Mouse (Mus musculus) erythroblast, adult 5-6 weeks (primary cell): ENCODE measurements around the gene Serpina3c. TPM values are rescaled to one million over a fixed set of nuclear protein-coding genes. Genes with fewer than 3 reads are reported as not detected.

Source experiments
- ATAC-seq: replicated peaks from 2 replicates; pipeline ENCODE4 v1.8.0; 2016; ENCODE audit warnings: moderate number of reproducible peaks, mild to moderate bottlenecking, moderate TSS enrichment, inconsistent platforms; ENCODE audit not compliant: poor library complexity, low FRiP score, severe bottlenecking
- total RNA-seq, 2 experiments: library from RNA; stranded (forward) in 1 of 2; stranded (reverse) in 1 of 2; fragments of 150-400 nt in 1 of 2; fragments of 200-764, 138-1000 nt in 1 of 2; gene quantifications; 2 replicates each; pipeline versions ENCODE4 v1.2.3 to v1.2.4; 2015 to 2017; ENCODE audit warnings: low replicate concordance in 2 of 2

Gene Serpina3c
- total RNA-seq (2015; ENCODE audit: low replicate concordance), result not detected in 2 replicates
- total RNA-seq (2017; ENCODE audit: low replicate concordance), result not detected in 2 replicates

DNA sequence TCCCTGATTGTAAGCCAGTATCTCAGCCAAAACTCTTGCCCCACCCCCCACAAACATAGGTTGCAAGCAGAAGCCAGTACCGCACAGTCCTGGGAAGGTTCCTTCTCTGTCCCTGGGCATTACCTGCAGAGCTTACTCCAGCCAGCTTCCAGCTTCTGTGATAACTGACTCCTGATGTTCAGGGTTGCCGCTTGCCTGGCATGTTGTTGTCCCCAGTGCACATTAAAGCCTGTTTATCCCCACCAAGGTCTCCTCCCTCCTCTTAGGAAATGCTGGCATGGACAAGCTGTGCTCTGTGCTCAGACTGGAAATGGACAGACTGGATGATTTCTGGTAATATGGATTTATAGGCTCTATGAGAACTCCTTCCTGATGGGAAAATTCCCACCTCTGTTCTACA, at the start of gene Serpina3c:
Gene Serpina3c, minus strand, starts transcription at position 215 of the 400 bp plus-strand sequence.
- ATAC-seq, result no peak

DNA sequence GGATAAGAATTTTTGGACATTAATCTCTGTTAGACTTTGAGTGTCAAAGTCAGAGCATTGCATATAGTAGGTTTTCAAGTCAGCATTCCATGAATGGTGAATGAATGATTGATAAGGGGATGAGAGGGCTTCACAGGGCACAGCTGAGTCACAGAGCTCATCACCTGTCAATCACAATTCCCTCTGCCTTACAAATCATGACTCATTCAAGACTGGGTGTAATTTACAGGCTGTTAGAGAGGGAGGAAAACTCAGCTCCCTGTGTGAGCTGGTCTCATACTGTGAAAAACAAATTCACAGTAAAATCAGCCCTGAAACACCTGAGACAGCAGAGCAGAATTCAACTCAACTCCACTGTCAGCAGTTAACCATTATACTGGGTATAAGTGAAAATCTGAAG, 37.2 kb upstream of the Serpina3c start:
- no peak for ATAC-seq

DNA sequence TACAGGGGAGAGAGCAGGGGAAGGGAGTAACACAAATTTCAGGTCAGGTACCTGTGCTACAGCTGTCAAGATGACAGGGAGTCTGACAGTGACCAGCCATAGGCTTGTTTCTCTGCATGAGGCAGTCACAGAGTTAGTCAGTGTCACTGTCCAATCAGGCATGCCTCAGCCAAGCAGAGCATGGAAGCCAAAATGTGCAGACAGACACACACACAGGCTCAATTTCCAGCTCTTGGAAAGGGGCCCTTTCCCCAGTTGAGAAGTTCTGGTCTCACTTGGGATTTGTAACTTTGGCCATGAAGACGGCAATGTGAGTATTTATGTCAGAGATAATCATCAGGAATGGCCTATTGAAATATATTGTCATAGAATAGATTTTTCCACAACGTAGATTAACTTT, 35.6 kb upstream of the Serpina3c start:
- no peak for ATAC-seq

DNA sequence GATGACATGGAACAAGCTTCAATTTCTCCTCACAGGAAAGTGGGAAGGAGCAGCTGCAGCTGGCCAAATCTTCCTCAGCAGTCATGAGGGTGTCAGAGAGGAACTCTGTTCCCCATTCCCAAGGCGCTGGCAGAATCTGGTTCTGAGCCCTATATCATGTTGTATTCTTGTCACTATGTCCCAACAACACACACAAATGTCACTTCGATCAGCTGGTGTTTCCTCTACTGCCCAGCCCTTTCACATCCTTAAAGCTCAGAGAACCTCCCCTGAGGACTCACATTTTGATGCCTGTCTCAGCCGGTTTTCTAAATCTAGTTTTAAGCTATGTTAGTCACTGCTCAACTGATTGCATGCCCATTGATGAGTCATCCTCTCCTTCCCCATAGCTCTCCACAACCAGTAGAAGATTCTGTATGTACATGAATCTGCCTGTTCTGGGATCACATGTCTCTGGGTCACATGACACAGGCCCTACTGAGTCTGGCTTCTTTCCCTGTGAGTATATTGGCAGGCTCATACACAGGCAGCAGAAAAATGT, 32.4 kb upstream of the Serpina3c start:
- no peak for ATAC-seq

DNA sequence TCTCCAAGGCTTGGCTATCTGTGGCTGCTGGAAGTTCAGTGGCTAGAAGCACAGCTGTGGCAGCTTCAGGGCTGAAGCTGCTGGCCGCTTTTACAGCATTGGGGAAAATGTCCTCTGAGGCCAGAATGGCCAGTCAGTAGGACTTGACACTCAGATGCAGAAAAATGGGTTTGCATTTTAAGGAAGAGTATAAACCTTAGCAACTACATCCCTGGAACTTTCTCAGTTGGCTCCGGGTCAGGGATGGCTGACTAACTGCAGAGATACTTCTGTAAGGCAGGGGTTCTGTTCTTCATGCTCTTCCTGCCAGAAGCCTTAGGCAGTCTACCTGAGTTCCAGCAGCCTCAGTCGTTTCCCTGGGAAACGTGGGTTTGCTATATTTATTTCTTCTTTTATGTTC, 31.4 kb upstream of the Serpina3c start:
- ATAC-seq, result no peak

DNA sequence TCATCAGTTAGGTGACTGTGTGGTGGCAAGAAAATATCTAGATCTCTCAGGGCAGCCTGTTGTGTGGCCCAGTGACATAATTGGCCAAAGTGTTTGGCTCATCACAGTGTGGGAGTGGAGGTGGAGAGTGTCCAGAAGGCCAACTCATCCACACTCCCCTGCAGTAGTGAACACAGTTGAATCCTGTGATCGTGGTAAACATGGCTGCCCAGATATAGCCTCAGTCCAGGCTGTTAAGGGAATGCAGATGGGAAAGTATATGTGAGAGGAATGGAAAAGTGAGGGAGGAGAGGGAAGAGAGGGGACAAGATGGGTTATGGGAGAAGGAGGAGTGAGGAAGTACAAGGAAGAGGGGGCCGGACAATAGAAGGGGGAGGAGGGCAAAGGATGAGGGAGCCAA, 25.3 kb upstream of the Serpina3c start:
- no peak for ATAC-seq

DNA sequence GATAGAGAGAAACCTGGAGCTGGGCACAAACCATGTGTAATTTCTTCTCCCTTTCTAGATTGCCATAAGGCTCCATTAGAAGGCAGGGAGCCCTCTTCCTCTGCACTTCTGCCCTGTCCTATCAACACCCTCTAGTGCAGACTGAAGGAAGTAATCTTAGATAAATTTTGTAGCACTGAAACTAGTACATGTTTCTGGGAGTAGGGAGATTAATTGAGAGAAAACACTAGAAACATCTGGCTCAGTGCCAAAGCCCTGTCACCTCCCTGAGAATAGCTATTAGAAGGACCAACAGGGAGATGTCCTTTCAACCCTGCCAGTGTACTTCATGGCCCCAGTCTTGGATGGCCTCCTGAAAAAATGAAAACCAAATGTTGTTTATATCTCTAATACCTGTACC, 24.9 kb upstream of the Serpina3c start:
- no peak for ATAC-seq

DNA sequence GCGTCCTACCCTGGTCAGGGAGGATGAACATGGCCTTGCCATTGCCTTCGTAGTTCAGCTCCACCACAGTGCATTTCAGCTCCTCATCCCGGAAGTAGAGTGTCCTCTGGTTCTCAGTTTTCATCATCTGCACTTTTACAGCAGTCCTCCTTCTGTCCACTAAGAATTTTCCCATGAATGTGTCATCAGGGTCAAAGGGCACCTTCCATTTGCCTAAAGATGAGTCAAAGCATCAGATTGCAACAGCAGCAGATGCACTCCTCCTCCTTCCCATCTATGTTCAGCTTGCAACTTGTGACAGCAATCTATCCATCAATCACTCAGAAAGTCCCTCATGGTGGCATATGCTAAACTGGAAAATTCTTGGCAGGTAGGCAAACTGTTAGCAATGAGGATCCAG, 22.0 kb upstream of the Serpina3c start:
- ATAC-seq, result no peak

DNA sequence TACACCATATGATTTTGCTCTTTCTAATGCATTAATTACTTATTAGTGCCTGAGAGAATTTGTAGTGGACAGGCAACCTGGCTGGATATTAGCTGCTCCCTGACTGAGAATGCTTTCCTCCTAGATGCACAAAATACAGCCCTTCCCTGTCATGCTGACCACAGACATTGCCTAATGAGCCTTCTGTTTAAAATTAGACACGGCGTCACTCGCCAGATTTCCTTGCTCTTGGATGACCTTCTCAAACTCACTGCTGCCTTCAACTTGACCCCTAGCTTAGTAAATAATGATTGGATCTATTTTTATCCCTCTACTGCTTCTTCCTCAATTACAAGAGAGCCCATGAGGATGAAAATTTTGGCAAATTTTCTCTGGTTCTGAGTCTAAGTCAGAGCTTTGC, 21.1 kb upstream of the Serpina3c start:
- no peak for ATAC-seq

DNA sequence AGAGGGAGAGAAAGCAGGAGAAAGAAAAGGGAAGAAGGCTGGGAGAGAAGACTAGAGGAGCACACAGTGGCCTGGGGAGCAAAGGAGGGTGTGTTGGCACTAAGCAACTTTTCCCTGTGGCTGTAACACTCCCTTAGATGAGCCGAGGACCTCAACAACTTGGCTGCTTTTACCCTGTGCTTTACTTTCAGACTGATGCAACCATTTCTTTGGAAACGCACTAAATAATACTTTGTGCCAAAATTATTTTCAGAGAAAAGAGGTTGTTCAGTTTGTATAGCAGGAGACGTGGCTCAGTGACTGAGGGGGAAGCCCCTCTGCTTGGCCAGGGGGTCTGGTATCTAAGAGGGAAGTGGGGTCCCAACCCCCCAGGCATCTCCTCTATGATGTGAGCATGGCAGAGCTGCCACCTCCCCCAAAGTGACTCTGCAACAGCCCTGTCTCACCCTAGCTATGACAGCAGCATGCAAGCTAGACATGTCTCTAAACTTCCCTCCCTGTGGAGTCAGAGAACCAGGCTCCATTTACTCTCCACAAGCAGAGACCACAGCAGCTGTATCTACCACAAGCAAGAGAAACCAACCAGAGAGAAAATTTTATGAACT, 527 bp downstream of the Serpina3c start:
- ATAC-seq, result no peak

DNA sequence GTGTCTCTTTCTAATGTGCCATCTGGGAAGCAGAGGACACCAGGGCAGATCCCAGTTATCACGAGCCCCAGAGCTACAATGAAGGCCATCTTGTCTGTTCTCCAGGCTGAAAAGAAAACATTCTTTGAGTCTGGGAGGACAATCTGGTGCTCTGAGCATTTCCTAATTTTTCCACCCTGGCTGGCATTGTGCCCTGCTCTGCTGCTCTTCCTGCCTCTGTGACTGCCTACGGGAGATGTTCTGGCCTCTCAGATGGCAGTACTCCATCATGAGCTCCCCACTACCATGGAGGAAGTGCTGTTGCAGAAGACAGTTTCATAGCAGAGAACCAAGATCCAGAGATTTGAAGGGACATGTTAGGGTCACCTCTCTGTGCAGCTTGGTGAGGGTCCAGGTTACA, 1.7 kb downstream of the Serpina3c start:
- ATAC-seq, result no peak

DNA sequence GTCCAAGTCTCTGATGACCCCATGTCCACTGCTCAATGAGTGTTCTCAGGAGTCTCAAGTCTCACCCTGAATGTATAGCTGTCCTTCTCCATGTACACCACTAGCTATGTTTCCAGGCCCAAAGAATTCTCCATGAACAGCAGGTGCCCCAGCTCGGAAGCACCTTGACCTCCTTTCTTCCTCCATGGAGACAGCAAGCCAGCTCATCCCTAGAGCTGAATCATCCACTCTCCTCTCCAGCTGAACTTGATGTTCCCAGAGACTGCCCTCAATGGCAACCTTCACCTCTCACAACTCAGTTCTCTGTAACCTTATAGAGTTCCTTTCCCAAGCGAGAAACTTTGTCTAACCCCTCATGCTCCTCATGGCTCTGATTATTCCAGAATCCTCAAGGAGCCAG, 8.1 kb downstream of the Serpina3c start:
- ATAC-seq, result no peak

DNA sequence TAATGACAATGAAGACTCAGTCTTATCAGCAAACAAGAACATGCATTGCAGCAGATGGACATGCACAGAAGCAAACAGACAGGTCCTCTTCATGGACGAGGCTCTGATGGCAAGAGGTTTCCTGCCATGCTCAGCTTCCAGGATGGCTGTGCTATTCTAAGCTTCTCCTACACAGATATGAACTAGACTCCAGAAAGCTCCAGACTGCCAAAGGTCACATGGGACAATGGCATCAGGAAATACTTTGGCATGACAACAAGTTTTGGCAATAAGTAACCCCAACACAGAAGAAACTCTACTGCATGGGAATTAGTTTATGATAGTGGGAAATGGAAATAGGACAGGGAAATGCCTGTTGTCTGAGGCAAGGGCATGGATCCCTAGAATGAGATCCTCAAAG, 10.4 kb downstream of the Serpina3c start:
- ATAC-seq, result no peak

DNA sequence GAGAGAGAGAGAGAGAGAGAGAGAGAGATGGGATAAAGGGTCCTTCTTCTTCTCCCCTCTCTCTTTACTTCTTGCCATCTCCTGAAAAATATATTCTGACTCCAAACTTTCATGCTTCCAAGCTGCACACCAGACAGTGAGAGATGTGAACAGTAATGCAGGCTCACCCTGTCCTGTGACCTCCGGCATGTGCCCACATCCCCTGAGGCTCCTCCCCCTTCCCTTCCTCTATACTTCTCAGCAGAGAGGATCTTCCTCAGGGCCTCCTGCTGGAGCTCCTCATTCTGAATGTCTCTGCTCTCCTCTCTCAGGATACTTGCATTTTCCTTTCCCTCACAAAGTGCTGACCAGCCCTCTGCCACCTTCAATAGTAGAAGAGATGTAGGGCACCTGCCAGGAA, 11.2 kb downstream of the Serpina3c start:
- no peak for ATAC-seq

DNA sequence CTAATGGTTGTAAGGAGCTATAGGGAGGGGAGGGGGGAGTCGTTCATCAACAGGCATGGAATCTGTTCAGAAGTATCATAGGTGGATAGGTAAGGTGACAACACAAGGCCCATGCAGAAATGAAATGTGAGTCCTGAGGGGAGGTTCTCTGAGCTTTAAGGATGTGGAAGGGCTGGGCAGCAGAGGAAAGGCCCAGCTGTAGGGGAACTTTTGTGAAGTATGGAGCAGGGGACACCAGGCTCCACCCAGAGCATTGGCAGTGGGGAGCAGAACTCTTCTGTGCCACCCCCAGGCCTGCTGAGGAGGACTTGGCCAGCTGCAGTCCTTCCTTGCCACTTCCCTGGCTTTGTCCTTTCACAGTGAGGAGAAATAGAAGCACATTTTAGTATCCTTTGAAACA, 12.2 kb downstream of the Serpina3c start:
- ATAC-seq, result no peak

DNA sequence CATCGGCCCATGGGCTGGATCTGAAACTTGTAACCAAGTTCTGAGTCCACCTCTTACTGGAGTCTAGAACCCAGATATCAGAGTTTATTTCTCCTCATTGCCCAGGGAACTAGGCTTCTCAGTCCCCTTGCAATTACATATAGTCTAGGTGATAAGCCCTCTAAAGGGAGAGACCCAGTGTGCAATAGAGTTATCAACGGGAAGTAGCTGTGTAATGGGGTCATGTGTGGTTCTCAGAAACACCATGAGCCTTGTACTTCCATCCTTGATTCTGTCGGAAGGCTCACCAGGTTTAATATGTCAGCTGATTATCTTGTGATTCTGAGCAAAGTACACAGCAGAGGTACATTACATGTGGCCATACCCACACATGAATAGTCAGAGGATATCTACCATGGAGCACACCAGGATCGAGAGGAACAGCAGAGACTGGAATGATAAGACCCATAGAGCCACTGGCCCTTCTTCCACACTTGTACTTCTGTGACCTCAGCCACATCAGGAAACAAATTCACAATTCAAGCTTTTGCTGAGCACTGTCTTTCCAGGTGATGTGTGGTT, 13.0 kb downstream of the Serpina3c start:
- no peak for ATAC-seq

DNA sequence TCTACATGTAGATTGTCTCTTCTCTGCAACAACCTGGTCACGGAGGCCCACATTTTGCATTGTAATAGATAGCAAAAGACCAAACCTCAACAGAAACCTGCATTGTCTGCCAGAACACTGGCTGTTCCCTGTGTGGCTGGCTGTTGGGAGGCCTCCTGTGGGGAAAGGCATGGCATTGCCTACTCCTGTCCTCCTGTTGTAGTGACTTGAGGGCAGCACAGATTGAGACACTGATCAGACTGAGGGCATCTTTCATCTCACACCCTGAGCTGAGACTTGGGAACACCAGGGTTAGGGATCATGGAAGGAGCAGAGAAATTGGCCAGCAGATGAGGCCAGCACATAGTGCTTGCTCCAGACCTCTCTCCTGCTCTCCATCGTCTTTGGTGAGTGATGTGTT, 15.5 kb downstream of the Serpina3c start:
- ATAC-seq, result no peak

DNA sequence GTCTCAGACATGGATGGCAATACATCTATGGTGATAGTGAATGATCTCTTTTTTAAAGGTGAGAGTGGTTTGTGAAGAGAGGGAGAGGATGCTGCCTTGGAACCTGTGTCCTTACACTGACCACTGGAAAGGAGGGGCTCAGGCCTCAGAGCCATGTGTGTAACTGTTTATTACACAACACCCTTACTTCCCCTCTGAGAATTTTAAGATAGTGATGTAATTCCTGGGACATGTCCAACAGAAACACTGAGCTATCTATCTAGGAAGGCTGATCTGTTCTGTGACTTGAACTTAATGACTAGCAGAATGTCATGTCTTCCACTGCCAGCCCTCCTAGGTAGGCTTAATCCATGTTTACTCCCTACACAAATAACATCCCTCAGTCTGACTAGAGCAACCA, 22.6 kb downstream of the Serpina3c start:
- no peak for ATAC-seq

DNA sequence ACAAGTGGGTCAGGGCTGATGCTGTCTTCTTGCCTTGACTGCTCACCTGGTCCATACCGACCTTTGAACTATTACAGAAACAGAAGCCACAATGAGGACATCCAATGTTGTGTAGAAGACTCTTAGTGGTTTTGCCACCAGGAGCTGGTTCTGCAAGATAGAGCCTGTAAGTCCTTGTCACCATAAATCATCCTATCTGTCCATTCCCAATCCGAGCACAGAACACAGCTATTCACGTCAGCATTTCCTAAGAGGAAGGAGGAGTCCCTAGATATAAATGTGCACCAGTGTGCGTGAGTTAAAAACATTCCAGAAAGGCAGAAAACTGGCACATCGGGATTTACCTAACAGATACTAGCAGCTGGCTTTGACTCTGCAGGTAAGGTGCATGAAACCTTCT, 26.0 kb downstream of the Serpina3c start, which contains the start of gene Serpina3b:
Gene Serpina3b, plus strand, starts transcription at position 301 of the 400 bp plus-strand sequence.
- no peak for ATAC-seq

DNA sequence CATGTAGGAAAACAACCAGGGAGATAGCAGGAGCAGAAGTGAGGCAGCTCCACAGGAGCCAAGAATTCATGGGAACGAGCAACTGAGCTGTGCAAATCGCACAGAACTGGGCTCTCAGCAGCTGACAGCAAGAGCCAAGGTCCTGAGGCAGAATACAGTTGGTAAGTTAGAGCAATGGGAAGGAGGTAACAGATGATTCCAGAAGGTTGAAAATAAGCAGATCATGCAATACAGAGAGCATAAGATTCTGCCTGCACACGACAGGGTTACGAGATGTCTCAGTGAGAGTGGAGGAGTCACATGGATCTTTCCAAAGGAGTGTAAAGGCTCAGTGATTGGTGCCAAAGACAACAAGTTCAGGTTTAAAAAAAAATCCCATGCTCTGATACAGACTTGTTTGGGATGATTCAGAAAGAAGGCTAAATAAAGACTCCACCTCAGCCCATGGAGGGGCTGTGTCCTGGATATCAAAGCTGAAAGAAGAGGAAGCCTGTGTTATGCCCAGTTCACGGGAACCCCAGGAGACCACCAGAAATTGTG, 28.6 kb downstream of the Serpina3c start:
- no peak for ATAC-seq

DNA sequence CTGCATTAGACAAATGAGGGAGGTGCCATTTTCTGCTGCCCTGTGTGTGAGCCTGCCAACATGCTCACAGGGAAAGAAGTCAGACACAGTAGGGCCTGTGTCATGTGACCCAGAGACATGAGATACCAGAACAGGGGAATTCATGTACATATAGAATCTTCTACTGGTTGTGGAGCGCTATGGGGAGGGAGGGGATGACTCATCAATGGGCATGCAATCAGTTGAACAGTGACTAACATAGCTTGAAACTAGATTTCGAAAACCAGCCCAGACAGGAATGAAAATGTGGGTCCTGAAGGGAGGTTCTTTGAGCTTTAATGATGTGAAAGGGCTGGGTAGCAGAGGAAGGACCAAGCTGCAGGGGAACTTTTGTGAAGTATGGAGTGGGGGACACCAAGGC, 29.7 kb downstream of the Serpina3c start:
- no peak for ATAC-seq
